In the genomic region with DNA sequence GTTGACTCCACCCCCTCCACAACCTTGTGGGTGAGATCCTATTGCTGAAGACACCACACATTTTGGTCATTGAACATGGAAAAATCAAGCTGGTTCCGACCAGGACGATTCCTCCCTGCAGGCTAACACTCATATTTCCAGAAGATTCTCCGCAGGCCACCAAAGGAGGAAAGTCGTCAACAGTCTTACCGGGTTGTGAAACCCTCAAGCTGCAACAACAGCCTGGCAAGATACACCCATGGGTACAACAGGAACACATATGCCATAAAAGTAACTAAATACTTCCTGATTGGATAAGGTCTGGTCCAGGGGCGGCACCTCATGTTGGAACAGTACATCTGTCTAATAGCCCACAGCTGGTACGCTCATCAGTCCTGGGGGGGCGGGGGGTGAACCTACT, we compare ENCODE assay signal across 15 mouse cellular contexts.
"Had no signal": no experiment of that assay in that cellular context is flagged by ENCODE, and none has a peak within 500 bp of the region (broad histone marks: within the 10 kb centered on the region; RNA-seq: fewer than 3 reads in every experiment).

No protein-coding gene starts in this region.

- H3K27me3 ChIP-seq: neural tube, embryonic 15.5 days; stomach, embryonic 15.5 days had no signal

- H3K27ac ChIP-seq: neural tube, embryonic 15.5 days; stomach, embryonic 15.5 days; stomach, postnatal 0 days had no signal

- H3K36me3 ChIP-seq: neural tube, embryonic 15.5 days; stomach, embryonic 15.5 days had no signal

- H3K4me3 ChIP-seq: neural tube, embryonic 15.5 days; stomach, embryonic 15.5 days had no signal

- H3K9ac ChIP-seq: neural tube, embryonic 15.5 days; stomach, embryonic 15.5 days had no signal

- DNase-seq: retina, postnatal 1 day; right cerebral cortex, adult 18-20 months; right cerebral cortex, postnatal 14 days; right cerebral cortex, postnatal 25 days; right cerebral cortex, postnatal 4 days; spleen, adult 18-20 months; thymus, adult 18-20 months; thymus, adult 2 months; thymus, postnatal 14 days; thymus, postnatal 25 days; thymus, postnatal 36 days; thymus, postnatal 4 days had no signal

- H3K4me2 ChIP-seq: neural tube, embryonic 15.5 days; stomach, embryonic 15.5 days had no signal

- H3K4me1 ChIP-seq: neural tube, embryonic 15.5 days; stomach, embryonic 15.5 days had no signal

- H3K9me3 ChIP-seq: neural tube, embryonic 15.5 days; stomach, embryonic 15.5 days had no signal
